Mouse (Mus musculus): Measurements from ENCODE around the gene Nbea.

GRCm38 (mm10) chr3:55635542-55636172 is 547.8 kb downstream of the Nbea start:
- no peak for TF ChIP-seq POLR2A (IDR thresholded peaks at IDR 0.05; ENCODE audit: borderline replicate concordance, control insufficient read depth, low read depth, low read length)
- TF ChIP-seq CTCF (IDR thresholded peaks at IDR 0.05; ENCODE audit: control insufficient read depth, insufficient read depth, low read length): no peak

Measured in bone marrow, adult 2 months (tissue).